In the genomic region with DNA sequence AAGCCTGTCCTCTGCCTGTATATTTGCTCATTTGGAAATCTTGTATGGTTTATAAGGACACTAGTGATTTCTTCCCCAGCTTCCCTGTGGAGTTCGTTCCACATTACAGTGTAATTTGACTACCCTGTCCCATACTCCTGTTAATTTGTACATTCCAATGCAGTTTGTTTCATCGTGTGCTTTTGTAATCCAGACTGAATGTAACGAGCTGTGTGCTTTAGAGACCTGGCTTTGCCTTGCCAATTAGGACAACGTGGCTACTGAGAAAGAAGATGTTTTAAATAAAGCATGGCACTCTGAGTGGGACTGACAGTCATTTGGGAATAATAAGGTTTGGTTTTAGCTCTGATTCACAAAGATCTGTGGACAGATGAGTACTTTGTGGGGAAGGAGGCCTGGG, we compare ENCODE assay signal across 18 mouse cellular contexts.
A peak's percentile ranks its signal among the peaks of the same experiment; 100 is the strongest.
DNase-seq lines count a peak whose midpoint lies in the region; ATAC-seq lines count a peak whose summit lies in the region.
"Had no signal": no experiment of that assay in that cellular context is flagged by ENCODE, and none has a peak within 500 bp of the region (broad histone marks: within the 10 kb centered on the region; RNA-seq: fewer than 3 reads in every experiment).

No protein-coding gene starts in this region.

- 0 out of 2 replicates have a peak, but pooled peaks have one; percentile 46 for ATAC-seq in hindbrain, embryonic 14.5 days (ENCODE audit: low FRiP score)
- ATAC-seq in hindbrain, embryonic 16.5 days, result no peak
- no peak for ATAC-seq in embryonic facial prominence, embryonic 13.5 days (ENCODE audit: insufficient number of reproducible peaks, insufficient read depth, low FRiP score, low TSS enrichment, low read depth)
- ATAC-seq in limb, embryonic 12.5 days (ENCODE audit: insufficient number of reproducible peaks, insufficient read depth, low FRiP score, low TSS enrichment, low read depth), result no peak

- no peaks in the 10 kb centered on the region; the same call in 1 of the 2 replicates for H3K36me3 ChIP-seq in hindbrain, embryonic 14.5 days (replicated peaks; ENCODE audit: control insufficient read depth, insufficient read depth)
- no peaks in the 10 kb centered on the region for H3K36me3 ChIP-seq in hindbrain, embryonic 16.5 days (ENCODE audit: control insufficient read depth, insufficient read depth, low read length)
- H3K36me3 ChIP-seq in embryonic facial prominence, embryonic 13.5 days, result peaks cover 3% of the 10 kb centered on the region; the same call in 1 of the 2 replicates
- H3K36me3 ChIP-seq in limb, embryonic 12.5 days, result peaks cover 4% of the 10 kb centered on the region; the same call in 1 of the 2 replicates
- H3K36me3 ChIP-seq: neural tube, embryonic 15.5 days had no signal

- H3K27ac ChIP-seq in hindbrain, embryonic 14.5 days, result no peak overlapping the region
- no peak overlapping the region for H3K27ac ChIP-seq in hindbrain, embryonic 16.5 days (ENCODE audit: low read depth, low read length)
- peak overlapping the region; percentile 55 for H3K27ac ChIP-seq in embryonic facial prominence, embryonic 13.5 days
- H3K27ac ChIP-seq in limb, embryonic 12.5 days, result peak overlapping the region; percentile 25; the same call in 1 of the 2 replicates
- H3K27ac ChIP-seq: heart, embryonic 10.5 days; kidney, embryonic 15.5 days; neural tube, embryonic 15.5 days had no signal

- 28% methylated on average over 4 of the region's 4 CpGs for WGBS in hindbrain, embryonic 14.5 days
- 26% methylated on average over 4 of the region's 4 CpGs for WGBS in hindbrain, embryonic 16.5 days
- 10% methylated on average over 4 of the region's 4 CpGs for WGBS in embryonic facial prominence, embryonic 13.5 days
- 17% methylated on average over 4 of the region's 4 CpGs for WGBS in limb, embryonic 12.5 days

- H3K4me1 ChIP-seq in hindbrain, embryonic 14.5 days (replicated peaks; ENCODE audit: control insufficient read depth, insufficient read depth, low read length), result peaks cover 15% of the 10 kb centered on the region
- H3K4me1 ChIP-seq in hindbrain, embryonic 16.5 days (ENCODE audit: control insufficient read depth, insufficient read depth, low read depth, low read length), result peaks cover 6% of the 10 kb centered on the region; the same call in 1 of the 2 replicates
- H3K4me1 ChIP-seq in embryonic facial prominence, embryonic 13.5 days, result peaks cover 30% of the 10 kb centered on the region
- peaks cover 27% of the 10 kb centered on the region for H3K4me1 ChIP-seq in limb, embryonic 12.5 days (replicated peaks)

- H3K27me3 ChIP-seq in hindbrain, embryonic 14.5 days (ENCODE audit: control insufficient read depth, insufficient read depth, low read length), result no peaks in the 10 kb centered on the region
- H3K27me3 ChIP-seq in hindbrain, embryonic 16.5 days (replicated peaks; ENCODE audit: control insufficient read depth, insufficient read depth, low read length), result no peaks in the 10 kb centered on the region
- no peaks in the 10 kb centered on the region for H3K27me3 ChIP-seq in embryonic facial prominence, embryonic 13.5 days
- H3K27me3 ChIP-seq in limb, embryonic 12.5 days, result no peaks in the 10 kb centered on the region
- H3K27me3 ChIP-seq: kidney, embryonic 15.5 days; neural tube, embryonic 15.5 days had no signal

- no peak overlapping the region for H3K9ac ChIP-seq in hindbrain, embryonic 14.5 days
- no peak overlapping the region for H3K9ac ChIP-seq in hindbrain, embryonic 16.5 days (ENCODE audit: low read depth, low read length)
- peak overlapping the region; percentile 36; the same call in 1 of the 2 replicates for H3K9ac ChIP-seq in embryonic facial prominence, embryonic 13.5 days
- H3K9ac ChIP-seq in limb, embryonic 12.5 days (replicated peaks), result no peak overlapping the region
- H3K9ac ChIP-seq: kidney, embryonic 15.5 days; neural tube, embryonic 15.5 days had no signal

- no peak overlapping the region for H3K4me2 ChIP-seq in hindbrain, embryonic 14.5 days (replicated peaks)
- no peak overlapping the region for H3K4me2 ChIP-seq in hindbrain, embryonic 16.5 days (ENCODE audit: low read length)
- H3K4me2 ChIP-seq in embryonic facial prominence, embryonic 13.5 days, result peak overlapping the region; percentile 20; the same call in 1 of the 2 replicates
- no peak overlapping the region for H3K4me2 ChIP-seq in limb, embryonic 12.5 days
- H3K4me2 ChIP-seq: kidney, embryonic 15.5 days; neural tube, embryonic 15.5 days had no signal

- no peak for DNase-seq in hindbrain, embryonic 14.5 days (ENCODE audit: low spot score)
- DNase-seq in R1 (ENCODE audit: low read depth, low spot score), result peak; percentile 18
- DNase-seq in cerebellum, postnatal 36 days, result no peak
- DNase-seq in thymus, postnatal 4 days, result no peak
- DNase-seq: adrenal gland, postnatal 10 days; cerebellum, adult 8-10 months; embryo, embryonic 11 days; gastrocnemius, postnatal 10 days; heart, postnatal 14 days; liver; lung, adult 18-20 months; lung, postnatal 36 days had no signal

- no peaks in the 10 kb centered on the region for H3K9me3 ChIP-seq in hindbrain, embryonic 14.5 days (ENCODE audit: control insufficient read depth, low read length)
- H3K9me3 ChIP-seq in hindbrain, embryonic 16.5 days (ENCODE audit: control insufficient read depth, low read length), result no peaks in the 10 kb centered on the region
- H3K9me3 ChIP-seq in embryonic facial prominence, embryonic 13.5 days, result no peaks in the 10 kb centered on the region
- H3K9me3 ChIP-seq in limb, embryonic 12.5 days, result no peaks in the 10 kb centered on the region
- H3K9me3 ChIP-seq: heart, embryonic 10.5 days; kidney, embryonic 15.5 days; neural tube, embryonic 15.5 days had no signal

- H3K4me3 ChIP-seq in hindbrain, embryonic 14.5 days (replicated peaks; ENCODE audit: low read length), result no peak overlapping the region
- no peak overlapping the region for H3K4me3 ChIP-seq in hindbrain, embryonic 16.5 days (ENCODE audit: low read length)
- H3K4me3 ChIP-seq in embryonic facial prominence, embryonic 13.5 days, result no peak overlapping the region
- no peak overlapping the region for H3K4me3 ChIP-seq in limb, embryonic 12.5 days (replicated peaks)
- H3K4me3 ChIP-seq: heart, embryonic 10.5 days; kidney, embryonic 15.5 days; neural tube, embryonic 15.5 days had no signal

Comparison
In these comparisons a context has a peak if more than half of its experiments do, and no peak if none do; other contexts are left out.
1. H3K27ac ChIP-seq: peak in embryonic facial prominence, embryonic 13.5 days (single experiment) and limb, embryonic 12.5 days (single experiment); none in hindbrain, embryonic 14.5 days (single experiment) and hindbrain, embryonic 16.5 days (single experiment).